Mouse (Mus musculus) urinary bladder, postnatal 25 days (tissue): ENCODE measurements around the gene Loxl3.

Experiments used
- DNase-seq: peaks from one replicate; pipeline ENCODE4 v3.0.0; 2022; ENCODE audit warnings: low spot score

The Loxl3 gene

DNA sequence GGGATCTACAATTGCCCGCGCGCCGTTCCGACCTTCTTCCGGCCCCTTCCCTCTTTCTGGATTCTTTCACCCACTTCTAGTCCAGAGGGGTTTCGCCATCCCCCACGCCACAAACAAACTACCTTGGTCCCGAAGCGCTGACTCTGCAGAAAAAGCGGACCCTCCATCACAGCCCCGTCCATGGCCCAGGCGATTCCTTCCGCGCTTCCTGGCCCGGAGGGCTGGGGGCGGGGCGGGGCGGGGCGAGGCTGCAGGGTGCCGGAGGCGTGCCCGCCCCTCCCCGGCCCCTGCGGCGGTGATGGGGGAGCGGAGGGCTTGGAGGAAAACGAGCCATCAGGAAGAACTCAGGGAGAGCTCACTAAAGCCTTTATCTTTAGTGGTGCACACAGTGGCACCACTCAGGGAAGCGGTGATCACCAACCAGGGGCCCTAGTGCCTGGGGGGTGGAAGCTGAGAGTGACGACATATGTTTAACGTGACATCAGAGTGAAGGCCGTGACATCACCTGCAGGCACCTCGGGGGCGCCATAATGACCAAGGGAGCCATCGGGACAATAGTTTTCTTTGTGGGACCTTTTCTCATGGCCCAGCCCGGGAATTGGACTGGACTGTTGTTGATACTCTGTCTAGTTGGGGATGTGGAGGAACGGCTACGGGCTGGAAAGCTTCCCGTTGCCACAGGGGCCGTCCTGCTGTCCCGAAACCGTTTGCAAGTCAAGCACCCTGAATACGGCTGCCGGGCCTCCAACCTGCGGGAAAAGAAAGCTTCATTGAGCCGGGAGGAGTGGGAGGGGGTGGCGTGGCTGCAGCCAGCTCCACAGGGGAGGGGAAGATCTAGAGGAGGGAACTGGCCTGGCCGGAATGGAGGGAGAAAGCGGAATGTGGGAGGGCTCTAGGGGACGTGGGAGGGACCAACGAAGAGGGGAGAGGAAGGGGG lies at the start of gene Loxl3, which contains the start of gene Dok1:
Gene Loxl3, plus strand, starts transcription at position 925 of the 937 bp plus-strand sequence.
Gene Dok1, minus strand, starts transcription at position 223 of the 937 bp plus-strand sequence.
- peak; percentile 63 for DNase-seq

DNA sequence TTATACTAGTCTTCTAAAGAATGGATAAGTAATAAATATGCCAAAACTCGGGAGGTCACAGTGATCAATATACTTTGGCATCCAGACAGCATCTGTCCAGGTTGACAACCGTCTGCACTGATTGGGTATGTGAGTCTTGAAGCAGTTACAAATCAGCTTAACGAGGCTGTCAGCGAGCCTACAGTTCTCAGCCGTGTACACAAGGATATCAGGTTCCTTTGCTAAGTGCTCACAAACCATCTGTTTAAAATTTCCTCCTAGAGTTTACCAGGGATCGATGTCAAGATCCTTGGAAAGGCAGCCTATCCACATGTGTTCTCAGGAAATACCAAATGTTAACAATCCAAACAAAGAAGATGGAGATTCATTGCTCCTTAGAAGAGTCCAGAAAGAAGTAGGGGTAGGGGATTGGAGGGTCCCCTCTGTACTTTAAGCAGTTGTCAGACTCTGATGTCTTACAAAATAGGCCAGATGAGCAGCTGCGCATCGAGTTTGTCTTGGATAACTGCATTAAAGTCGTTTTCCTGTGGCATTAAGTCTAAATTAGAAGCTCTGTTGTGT lies 46.5 kb upstream of the Loxl3 start:
- DNase-seq, result no peak

DNA sequence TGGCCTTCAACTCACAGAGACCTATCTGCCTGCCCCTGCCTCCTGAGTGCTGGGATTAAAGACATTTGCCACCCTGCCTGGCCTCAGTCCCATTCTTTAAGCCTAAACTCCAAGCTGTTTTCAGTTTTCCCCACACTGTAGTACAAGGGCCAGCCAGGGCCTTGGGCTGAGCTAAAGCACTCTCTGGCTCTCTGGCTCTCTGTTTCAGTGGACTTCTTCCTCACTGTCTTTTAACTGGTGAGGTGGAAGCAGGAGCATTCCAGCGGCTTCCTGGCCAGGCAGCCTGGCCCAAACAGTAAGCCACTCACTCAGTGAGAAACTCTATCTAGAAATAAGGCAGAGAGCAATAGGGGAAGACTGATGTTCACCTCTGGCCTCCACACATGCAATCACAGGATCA lies 40.3 kb upstream of the Loxl3 start:
- DNase-seq, result no peak

DNA sequence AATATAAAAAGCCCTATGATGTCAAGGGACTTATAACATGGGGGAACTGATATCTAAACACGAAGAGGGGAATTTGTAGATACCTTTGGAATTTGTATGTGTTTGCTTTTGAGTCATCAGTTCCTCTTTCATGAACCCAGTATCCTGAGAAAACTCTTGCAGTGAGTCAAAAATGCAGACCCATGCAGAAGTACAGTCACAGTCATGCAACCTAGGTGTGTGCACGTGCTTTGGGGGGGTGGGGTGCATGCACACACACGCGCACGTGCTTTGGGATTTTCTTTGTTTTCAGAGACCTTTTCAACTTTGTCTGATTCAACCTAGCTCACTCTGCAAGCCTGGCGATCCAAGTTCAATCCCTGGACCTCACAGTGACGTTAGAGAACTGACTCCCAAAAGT lies 39.6 kb upstream of the Loxl3 start:
- DNase-seq, result no peak

DNA sequence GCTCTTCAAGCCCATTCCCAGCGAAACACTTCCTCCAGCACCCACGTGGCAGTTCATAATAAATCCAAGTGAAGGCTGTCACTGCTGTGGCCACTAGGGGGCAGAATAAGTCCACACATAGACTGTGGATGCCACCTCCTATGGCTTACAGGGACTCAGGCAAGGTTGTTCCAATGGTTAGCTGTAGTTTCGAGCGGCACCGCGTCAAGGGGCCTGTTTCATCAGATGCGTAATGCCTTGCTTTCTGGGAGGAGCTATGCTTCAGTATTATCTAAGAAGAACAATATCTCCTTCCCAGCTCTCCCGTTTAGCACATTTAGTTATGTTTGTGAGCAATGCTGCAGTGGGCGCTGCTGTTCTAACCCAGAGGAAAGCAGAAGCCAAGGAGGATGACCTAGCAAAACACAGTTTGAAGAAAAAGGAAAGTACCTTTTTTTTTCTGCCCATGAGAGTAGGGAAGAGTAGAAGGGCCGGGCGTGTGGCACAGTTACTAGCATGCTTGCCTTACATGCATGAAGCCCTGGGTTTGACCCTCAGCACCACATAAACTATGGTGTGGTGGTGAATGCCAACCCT lies 37.1 kb upstream of the Loxl3 start:
- peak; percentile 82 for DNase-seq

DNA sequence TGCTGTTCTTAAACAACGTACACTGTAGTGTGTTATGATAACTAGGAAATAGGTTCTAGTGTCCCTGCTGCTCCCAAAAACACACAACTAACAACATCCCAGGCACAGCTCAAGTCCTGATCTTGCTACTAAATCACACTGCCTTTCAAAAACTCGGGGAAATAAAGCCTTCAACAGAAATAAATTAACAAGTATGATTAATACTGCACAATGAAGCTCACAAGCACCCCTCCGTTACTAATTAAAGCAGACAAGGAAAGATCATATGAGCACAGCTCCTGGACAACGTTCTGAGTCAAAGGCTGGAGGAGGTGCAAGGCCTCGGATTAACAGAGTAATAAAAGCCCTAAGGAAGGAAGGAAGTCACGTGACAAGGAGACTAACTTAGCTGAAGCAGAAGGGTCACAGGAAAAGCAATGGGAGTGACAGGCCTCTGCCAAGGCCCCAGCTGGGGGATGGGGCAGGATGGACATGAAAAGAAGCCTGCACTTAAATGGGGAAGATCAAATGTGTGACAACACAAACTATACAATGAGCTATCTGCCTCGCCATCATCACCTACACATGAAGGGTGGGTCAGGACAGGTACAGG lies 36.4 kb upstream of the Loxl3 start:
- DNase-seq, result no peak

DNA sequence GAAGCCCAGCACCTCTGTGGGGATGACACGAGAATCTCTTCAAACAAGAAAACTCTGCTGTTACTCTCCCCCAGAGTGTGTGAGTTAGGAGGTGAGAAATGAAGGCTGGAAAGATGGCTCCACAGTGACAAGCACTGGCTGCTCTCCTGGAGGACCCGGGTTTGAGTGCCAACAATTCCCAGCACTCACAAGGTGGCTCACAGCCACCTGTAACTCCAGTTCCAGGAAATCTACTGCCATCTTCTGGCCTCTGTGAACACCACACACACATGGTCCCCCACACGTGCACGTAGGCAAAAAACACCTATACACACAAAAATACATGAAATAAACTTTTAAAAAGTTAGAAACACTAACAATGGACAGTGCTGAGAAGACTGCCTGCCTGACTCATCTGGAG lies 35.6 kb upstream of the Loxl3 start:
- no peak for DNase-seq

DNA sequence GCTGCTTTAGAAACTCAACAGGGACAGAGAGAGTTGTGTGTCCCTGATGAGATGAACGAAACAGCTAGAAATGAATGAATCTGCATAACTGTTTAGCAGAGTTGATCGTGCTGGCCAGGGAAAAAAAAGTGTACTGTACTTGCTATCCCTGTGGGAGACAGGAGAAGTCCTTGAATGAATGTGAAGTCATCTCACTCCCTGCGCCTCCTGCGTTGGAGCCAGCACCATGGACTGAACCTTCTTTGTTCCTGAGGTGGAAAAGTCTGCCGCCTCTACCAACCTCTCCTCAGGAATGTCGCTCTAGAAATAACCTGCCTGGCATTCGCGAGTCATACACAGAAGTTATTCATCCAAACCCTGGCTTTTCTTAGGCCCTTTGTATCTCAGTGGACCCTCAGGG lies 34.0 kb upstream of the Loxl3 start:
- DNase-seq, result no peak

DNA sequence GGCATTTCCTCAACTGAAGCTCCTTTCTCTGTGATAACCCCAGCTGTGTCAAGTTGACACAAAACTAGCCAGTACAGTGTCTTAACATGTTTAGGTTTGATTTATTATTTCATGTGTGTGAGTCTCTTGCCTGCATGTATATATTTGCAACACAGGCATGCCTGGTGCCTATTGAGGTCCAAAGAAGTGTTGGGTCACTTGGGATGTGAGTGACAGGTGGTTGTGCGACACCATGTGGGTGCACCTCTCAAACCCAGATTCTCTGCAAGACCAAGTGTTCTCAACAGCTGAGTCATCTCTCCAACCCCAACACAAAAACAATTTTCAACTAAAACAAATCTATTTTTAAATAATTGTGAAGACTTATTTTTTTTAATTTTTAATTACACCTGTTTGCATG lies 30.9 kb upstream of the Loxl3 start:
- no peak for DNase-seq

DNA sequence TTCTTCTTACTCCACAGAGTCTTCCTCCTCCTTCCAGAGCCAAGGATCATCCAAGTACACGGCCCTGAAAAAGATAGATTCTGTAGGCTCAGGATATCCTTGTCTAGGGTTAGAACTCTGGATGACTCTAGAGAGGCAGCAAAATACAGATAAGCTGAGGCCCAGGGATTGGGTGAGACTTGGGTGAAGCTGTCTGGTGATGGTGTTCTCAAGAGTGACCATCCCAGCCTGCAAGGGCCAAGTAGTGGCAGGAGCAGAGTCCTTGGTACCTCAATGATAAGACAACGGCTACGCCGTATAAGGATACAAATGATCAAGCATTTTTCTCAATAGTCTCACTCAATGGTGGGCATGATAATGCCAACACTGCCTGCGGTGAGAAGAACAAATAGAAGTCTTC lies 30.1 kb upstream of the Loxl3 start:
- DNase-seq, result no peak

DNA sequence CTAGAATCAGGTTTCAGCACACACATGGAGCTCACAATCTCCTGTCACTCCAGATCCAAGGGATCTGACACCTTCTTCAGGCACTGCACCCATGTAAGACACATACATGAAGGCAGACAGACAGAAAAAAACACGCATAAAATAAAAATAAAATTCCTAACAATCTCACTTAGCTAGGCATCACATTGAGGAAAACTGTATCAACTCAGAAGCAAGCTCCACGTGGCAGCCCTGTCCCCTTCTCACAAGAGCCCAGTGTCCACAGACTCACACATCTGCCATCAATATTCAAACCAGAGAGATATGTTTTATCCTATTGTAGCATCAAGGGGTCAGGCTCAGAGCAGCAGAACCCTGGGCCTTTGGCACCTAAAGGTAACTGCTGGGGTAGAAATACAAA lies 29.7 kb upstream of the Loxl3 start:
- no peak for DNase-seq

DNA sequence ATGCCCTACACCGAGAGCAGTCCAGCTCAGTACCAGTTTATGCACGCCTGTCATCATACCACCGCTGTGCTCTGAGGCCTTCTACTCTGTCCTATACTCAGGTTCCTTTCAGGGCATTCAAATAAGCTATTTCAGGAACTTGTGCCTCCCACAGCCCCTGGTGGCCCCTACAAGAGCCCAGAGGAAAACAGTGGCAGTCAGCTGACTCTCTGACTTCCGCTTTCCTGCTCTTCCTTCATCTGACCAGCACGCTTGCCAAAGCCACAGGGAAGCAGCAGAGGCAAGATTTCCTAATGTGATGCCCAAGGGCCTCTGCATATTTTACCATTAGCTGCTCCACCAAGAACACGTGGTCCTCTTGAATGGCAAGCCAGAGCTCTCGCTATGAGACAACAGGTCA lies 29.1 kb upstream of the Loxl3 start:
- DNase-seq, result no peak

DNA sequence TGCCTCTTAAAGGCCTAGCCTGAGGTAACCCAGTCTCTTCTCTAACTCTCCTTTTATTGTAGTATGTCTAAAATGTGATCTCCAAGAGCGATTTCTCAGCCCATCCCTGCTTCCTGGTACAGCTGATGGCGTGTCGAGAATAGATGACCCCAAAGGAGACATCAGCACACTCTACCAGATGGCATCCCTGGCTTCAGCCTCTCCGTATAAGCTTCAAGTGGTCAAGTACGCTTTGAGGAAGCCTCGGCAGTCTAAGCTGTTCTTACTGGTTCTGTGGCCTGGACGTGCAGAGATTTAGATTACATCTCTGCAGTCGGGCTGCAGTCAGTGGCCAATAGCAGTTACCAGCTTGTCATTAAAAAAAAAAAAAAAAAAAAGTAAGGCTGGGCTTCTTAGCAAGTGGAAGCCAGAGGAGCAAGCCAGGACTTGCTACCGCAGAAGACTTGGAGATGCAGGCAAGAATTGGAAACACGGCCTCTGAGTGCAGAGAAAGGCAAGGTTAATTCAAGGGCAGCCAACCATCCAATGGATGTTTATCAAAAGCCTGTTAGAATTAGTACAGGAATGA lies 28.4 kb upstream of the Loxl3 start:
- DNase-seq, result no peak

DNA sequence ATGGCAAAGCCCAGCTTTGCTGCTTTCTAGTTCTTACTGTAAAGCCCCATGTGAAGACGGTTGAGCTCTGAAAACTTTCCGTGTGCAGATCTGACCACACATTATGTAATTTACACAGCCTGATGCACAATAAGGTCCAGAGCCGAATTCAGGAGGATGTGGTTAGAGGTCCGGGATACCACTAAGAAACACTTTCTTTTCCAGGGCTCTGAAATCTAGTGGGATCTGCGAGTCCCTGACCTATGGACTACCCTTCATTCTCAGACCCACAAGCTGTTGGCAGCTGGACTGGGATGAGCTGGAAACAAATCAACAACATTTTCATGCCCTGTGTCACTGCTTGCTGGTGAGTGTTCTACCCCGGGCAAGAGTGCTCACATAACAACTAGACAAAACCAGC lies 27.9 kb upstream of the Loxl3 start:
- DNase-seq, result no peak

DNA sequence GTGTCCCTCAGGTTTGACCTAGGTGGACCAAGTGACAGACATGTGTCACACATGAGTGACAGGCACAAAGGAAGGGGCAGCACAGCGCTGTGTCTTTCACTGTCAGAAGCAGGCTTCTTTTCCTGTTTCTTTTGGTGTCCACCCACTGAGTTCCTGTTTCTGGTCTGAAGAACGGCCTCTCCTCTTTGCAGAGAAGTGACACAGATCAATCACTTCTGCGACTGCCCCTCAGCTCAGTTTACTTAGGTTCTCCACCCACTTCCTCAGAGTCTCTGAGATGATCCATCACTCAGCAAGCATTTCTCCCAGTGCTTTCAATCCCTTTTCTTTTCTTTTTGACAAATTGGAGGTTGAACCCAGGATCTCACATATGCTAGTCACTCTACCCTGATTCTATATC lies 25.3 kb upstream of the Loxl3 start:
- DNase-seq, result no peak

DNA sequence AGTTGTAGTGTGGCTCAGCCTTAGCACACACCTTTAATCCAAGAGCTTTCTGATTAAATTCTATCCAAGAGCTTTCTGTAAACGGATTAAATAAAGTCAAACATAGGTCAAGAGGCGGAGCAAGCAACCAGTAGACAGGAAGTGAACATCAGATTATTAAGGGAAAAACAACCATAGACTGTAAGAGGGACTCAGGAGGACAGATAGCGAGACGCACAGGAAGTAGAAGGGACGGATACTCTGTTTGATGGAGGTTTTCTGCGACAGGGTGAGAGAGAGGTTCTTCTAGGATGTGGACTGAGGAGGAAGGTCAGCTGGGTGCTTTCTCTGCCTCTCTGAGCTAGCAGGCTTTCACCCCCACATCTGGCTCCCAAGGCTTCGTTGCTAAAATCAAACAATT lies 24.0 kb upstream of the Loxl3 start:
- no peak for DNase-seq

DNA sequence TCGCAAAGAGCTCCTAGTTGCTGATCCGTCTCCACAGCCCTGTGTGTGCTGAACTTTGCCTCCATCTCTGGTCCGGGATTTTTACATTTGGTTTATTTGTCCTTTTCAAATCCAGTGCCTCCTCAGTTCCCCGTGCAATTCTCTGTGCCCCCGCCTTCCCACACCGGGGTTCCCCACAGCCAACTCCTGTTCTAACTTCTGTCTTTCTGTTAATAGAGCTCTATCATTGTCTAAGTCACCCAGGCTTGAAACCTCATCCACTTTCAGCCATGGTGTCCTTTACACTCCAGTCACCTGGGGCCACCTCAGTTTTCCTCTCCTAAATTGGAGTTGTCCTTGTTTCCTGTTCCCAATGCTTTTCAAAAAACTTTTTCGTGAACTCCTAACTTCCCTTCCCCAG lies 22.7 kb upstream of the Loxl3 start:
- no peak for DNase-seq

DNA sequence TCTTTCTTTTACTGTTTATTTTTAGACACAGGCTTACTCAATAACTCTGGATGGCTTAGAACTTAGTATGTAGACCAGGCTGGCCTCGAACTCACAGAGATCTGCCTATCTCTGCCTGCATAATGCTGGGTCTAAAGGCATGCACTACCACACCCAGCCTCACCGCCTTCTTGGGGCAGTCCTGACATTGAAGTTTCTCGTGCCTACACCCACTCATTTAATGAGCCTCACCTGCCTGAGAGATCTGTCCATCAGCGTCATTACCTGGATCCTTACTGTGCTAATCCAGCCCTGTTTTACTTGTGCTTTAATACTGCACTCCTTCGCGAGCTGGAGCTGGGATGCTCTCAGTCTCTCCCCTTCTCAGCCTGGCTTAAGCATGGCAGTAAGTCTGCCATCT lies 22.2 kb upstream of the Loxl3 start:
- DNase-seq, result no peak

DNA sequence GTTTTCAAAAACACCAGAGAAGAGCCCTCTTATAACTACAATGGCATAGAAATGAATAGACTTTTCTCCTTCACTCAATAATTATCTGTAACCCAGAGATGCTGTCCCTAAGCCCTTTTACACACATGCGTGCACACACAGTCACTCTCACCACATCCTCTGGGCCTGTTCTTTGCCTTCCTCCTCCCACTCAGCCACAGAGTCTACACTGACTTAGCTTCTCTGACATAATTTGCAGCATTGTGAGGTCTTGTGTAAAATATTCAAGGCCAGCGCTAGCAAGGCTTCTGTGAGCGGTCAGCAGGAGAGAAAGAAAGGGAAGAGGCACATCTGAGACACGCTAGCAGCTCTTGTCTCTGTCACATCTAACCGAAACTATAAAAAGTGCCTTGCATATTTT lies 20.5 kb upstream of the Loxl3 start:
- DNase-seq, result no peak

DNA sequence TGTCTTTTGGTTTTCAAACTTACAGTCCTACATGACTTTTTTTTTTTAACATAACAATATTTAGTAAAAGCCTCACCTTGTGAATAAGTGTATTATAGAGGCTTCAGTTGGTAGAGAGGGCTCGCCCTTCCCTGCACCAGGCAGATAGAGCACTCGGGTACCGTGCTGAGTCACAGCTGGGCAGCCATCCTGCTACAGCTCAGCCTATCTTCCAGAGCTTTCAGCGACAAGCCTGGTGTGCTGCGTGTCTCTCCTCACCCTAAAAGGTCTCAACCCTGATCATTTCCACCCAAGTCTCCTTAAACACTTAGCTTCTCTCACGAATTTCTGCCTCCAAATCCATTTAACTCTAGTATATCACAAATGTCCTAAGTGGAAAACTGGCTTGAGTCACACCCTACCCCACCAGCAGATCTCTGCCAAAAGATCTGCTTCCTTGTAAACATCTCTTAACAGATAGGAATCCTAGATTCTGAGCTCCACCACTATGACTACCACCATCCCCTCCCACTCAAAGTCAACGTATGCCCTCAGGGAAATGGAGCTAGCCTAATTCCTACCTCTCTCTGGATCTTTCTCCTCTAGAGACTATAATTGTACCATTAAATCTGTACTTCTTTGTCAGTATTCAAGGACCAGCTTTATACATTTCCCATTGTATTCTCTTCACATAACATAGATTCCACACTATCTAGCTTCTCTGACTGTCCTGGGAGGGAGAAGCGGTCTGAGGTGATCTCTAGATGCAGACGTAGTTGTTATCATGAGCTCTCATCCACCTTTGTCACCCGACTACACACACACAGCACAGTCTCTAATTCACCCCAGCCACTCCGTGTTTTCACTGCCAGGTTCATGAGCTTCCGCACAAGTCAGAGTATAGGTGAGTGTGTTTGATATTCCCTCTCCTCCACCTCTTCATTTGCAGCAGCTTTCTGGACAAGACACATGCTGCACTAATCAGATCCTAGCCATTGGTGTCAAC lies 19.2 kb upstream of the Loxl3 start:
- no peak for DNase-seq

DNA sequence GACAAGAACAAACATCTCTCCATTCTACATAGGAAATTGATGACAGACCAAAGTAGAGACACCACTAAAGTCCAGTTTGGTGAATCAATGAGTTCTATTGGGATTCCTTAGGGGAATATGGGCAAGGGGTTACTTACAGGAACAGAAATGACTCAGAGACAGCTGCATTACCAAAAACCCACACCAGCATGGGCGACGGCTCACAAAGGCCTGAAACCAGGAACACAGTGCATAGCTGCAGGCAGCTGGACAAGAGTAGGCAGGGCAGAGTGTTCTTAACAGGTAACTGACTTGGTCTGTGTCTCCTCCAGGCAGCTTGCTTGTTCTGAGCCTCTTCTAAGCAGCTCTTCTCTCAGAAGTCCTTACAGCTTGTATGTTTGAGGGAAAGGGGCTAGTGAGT lies 18.2 kb upstream of the Loxl3 start:
- no peak for DNase-seq
